Mouse (Mus musculus): ENCODE results near the gene Prelp. TPM values are rescaled to one million over a fixed set of nuclear protein-coding genes. Genes with fewer than 3 reads are reported as not detected.

Gene Prelp
- total and polyA plus RNA-seq, 2 experiments from 2014 or later, result 2.4 to 5.0 TPM

- Histone ChIP-seq H3K36me3 (ENCODE audit: insufficient read depth) (no peaks in the 10 kb centered on the region), H3K4me2 (ENCODE audit: low read depth) (no peak overlapping the region), H3K27ac (ENCODE audit: low read depth, low read length) (no peak overlapping the region), H3K9me3 (ENCODE audit: low read length) (no peaks in the 10 kb centered on the region), H3K9ac (no peak overlapping the region), H3K4me3 (ENCODE audit: low read depth, low read length) (no peak overlapping the region), H3K4me1 (ENCODE audit: insufficient read depth) (no peaks in the 10 kb centered on the region), H3K27me3 (ENCODE audit: insufficient read depth, low read length) (no peaks in the 10 kb centered on the region)
- DNase-seq (peak; percentile 59), ATAC-seq (peak; percentile 82)
- WGBS, result 12% methylated on average over 18 of the region's 18 CpGs
- TF ChIP-seq CTCF (IDR thresholded peaks at IDR 0.05; ENCODE audit: low read depth), result peak; percentile 61
These were observed 40.3 kb upstream of the Prelp start for GRCm38 (mm10) chr1:133961281-133962134.

- no peaks in the 10 kb centered on the region for H3K36me3 ChIP-seq (ENCODE audit: insufficient read depth)
- WGBS, result 80% methylated on average over 5 of the region's 5 CpGs
- H3K27me3 ChIP-seq (ENCODE audit: insufficient read depth, low read length), result no peaks in the 10 kb centered on the region
- H3K4me2 ChIP-seq (ENCODE audit: low read depth), result no peak overlapping the region
- ATAC-seq (no peak), DNase-seq (no peak)
- no peak overlapping the region for H3K4me3 ChIP-seq (ENCODE audit: low read depth, low read length)
- H3K9me3 ChIP-seq (ENCODE audit: low read length), result no peaks in the 10 kb centered on the region
- no peak overlapping the region for H3K27ac ChIP-seq (ENCODE audit: low read depth, low read length)
- no peaks in the 10 kb centered on the region for H3K4me1 ChIP-seq (ENCODE audit: insufficient read depth)
- H3K9ac ChIP-seq, result no peak overlapping the region
- TF ChIP-seq CTCF (IDR thresholded peaks at IDR 0.05; ENCODE audit: low read depth), result no peak
These were observed 38.3 kb upstream of the Prelp start for GRCm38 (mm10) chr1:133959521-133959920.

- no peak for DNase-seq
These were observed 32.8 kb upstream of the Prelp start for GRCm38 (mm10) chr1:133954009-133954408.

GRCm38 (mm10) chr1:133953261-133953742 is 32.1 kb upstream of the Prelp start:
- Histone ChIP-seq H3K36me3 (ENCODE audit: insufficient read depth) (no peaks in the 10 kb centered on the region), H3K4me1 (ENCODE audit: insufficient read depth) (no peaks in the 10 kb centered on the region), H3K27ac (ENCODE audit: low read depth, low read length) (no peak overlapping the region), H3K9me3 (ENCODE audit: low read length) (no peaks in the 10 kb centered on the region), H3K27me3 (ENCODE audit: insufficient read depth, low read length) (no peaks in the 10 kb centered on the region), H3K4me2 (ENCODE audit: low read depth) (no peak overlapping the region), H3K4me3 (ENCODE audit: low read depth, low read length) (no peak overlapping the region), H3K9ac (no peak overlapping the region)
- DNase-seq (peak; percentile 34), ATAC-seq (peak; percentile 3; the same call in 1 of the 2 replicates)
- TF ChIP-seq CTCF (IDR thresholded peaks at IDR 0.05; ENCODE audit: low read depth), result 0 out of 2 replicates have a peak, but pooled peaks have one; percentile 15
- 47% methylated on average over 9 of the region's 9 CpGs for WGBS

More at GRCm38 (mm10) chr1:133954009-133954408, 32.8 kb upstream of the Prelp start:
- H3K9me3 ChIP-seq (ENCODE audit: low read length), result no peaks in the 10 kb centered on the region
- no peaks in the 10 kb centered on the region for H3K27me3 ChIP-seq (ENCODE audit: insufficient read depth, low read length)
- 82% methylated on average over 2 of the region's 2 CpGs for WGBS
- no peak overlapping the region for H3K4me3 ChIP-seq (ENCODE audit: low read depth, low read length)
- H3K9ac ChIP-seq, result no peak overlapping the region
- H3K36me3 ChIP-seq (ENCODE audit: insufficient read depth), result no peaks in the 10 kb centered on the region
- no peak for TF ChIP-seq CTCF (IDR thresholded peaks at IDR 0.05; ENCODE audit: low read depth)
- ATAC-seq, result no peak
- no peaks in the 10 kb centered on the region for H3K4me1 ChIP-seq (ENCODE audit: insufficient read depth)
- H3K4me2 ChIP-seq (ENCODE audit: low read depth), result no peak overlapping the region
- no peak overlapping the region for H3K27ac ChIP-seq (ENCODE audit: low read depth, low read length)

GRCm38 (mm10) chr1:133951598-133951997 is 30.4 kb upstream of the Prelp start:
- Histone ChIP-seq H3K9ac (no peak overlapping the region), H3K4me2 (ENCODE audit: low read depth) (no peak overlapping the region), H3K36me3 (ENCODE audit: insufficient read depth) (no peaks in the 10 kb centered on the region), H3K4me3 (ENCODE audit: low read depth, low read length) (no peak overlapping the region), H3K27me3 (ENCODE audit: insufficient read depth, low read length) (no peaks in the 10 kb centered on the region), H3K4me1 (ENCODE audit: insufficient read depth) (no peaks in the 10 kb centered on the region), H3K9me3 (ENCODE audit: low read length) (no peaks in the 10 kb centered on the region), H3K27ac (ENCODE audit: low read depth, low read length) (no peak overlapping the region)
- no peak for TF ChIP-seq CTCF (IDR thresholded peaks at IDR 0.05; ENCODE audit: low read depth)
- ATAC-seq (no peak), DNase-seq (no peak)
- 61% methylated on average over 6 of the region's 6 CpGs for WGBS

- no peak for TF ChIP-seq CTCF (IDR thresholded peaks at IDR 0.05; ENCODE audit: low read depth)
- Histone ChIP-seq H3K9ac (no peak overlapping the region), H3K36me3 (ENCODE audit: insufficient read depth) (no peaks in the 10 kb centered on the region), H3K4me3 (ENCODE audit: low read depth, low read length) (no peak overlapping the region), H3K27ac (ENCODE audit: low read depth, low read length) (no peak overlapping the region), H3K4me2 (ENCODE audit: low read depth) (no peak overlapping the region), H3K9me3 (ENCODE audit: low read length) (no peaks in the 10 kb centered on the region), H3K27me3 (ENCODE audit: insufficient read depth, low read length) (no peaks in the 10 kb centered on the region), H3K4me1 (ENCODE audit: insufficient read depth) (no peaks in the 10 kb centered on the region)
- 74% methylated on average over 7 of the region's 7 CpGs for WGBS
- no peak for ATAC-seq
- DNase-seq, result no peak
These were observed 29.0 kb upstream of the Prelp start for GRCm38 (mm10) chr1:133950061-133950782.

GRCm38 (mm10) chr1:133945106-133945505 is 23.9 kb upstream of the Prelp start:
- no peaks in the 10 kb centered on the region for H3K4me1 ChIP-seq (ENCODE audit: insufficient read depth)
- no peak overlapping the region for H3K27ac ChIP-seq (ENCODE audit: low read depth, low read length)
- no peaks in the 10 kb centered on the region for H3K9me3 ChIP-seq (ENCODE audit: low read length)
- H3K4me3 ChIP-seq (ENCODE audit: low read depth, low read length), result no peak overlapping the region
- WGBS, result 83% methylated on average over 3 of the region's 3 CpGs
- no peak overlapping the region for H3K9ac ChIP-seq
- TF ChIP-seq CTCF (IDR thresholded peaks at IDR 0.05; ENCODE audit: low read depth), result no peak
- ATAC-seq (no peak), DNase-seq (no peak)
- H3K36me3 ChIP-seq (ENCODE audit: insufficient read depth), result no peaks in the 10 kb centered on the region
- no peaks in the 10 kb centered on the region for H3K27me3 ChIP-seq (ENCODE audit: insufficient read depth, low read length)
- no peak overlapping the region for H3K4me2 ChIP-seq (ENCODE audit: low read depth)

Data from forebrain, postnatal 0 days (tissue).